Mouse (Mus musculus) liver, postnatal 0 days (tissue): ENCODE results near the gene Khk. TPM values are rescaled to one million over a fixed set of nuclear protein-coding genes. Genes with fewer than 3 reads are reported as not detected.
A peak's percentile ranks its signal among the peaks of the same experiment; 100 is the strongest.
"Not testable (repeated sequence)": the region's sequence is repeated elsewhere in the genome, so short reads cannot be mapped to it uniquely, and the experiment has no call there.

Experiments used
- ATAC-seq: fragments of 200-750 bp; cut with Nextera tagmentation; 2 replicates; pipeline ENCODE4 v1.8.0; 2017; ENCODE audit warnings: mild to moderate bottlenecking, moderate library complexity
- DNase-seq: peaks from one replicate; pipeline ENCODE4 v3.0.0-alpha.2; 2016
- H3K27ac ChIP-seq: fragments of 300-500 bp; sonication (generic); 2 replicates; pipeline ENCODE4 v1.5.1; 2014; ENCODE audit warnings: antibody characterized with exemption, moderate library complexity, mild to moderate bottlenecking, low read depth
- H3K27me3 ChIP-seq: fragments of 300-500 bp; sonication (generic); 2 replicates; pipeline ENCODE4 v1.6.1; 2014; ENCODE audit warnings: low read length, control low read depth, mixed read lengths; ENCODE audit not compliant: insufficient read depth
- H3K36me3 ChIP-seq: fragments of 300-500 bp; sonication (generic); replicated peaks from 2 replicates; pipeline ENCODE4 v1.6.1; 2014; ENCODE audit warnings: mild to moderate bottlenecking, control low read depth, low read length, moderate library complexity, mixed read lengths; ENCODE audit not compliant: insufficient read depth
- H3K4me1 ChIP-seq: fragments of 300-500 bp; sonication (generic); 2 replicates; pipeline ENCODE4 v1.6.1; 2014; ENCODE audit warnings: antibody characterized with exemption, mild to moderate bottlenecking, control low read depth; ENCODE audit not compliant: insufficient read depth
- H3K4me2 ChIP-seq: fragments of 300-500 bp; sonication (generic); 2 replicates; pipeline ENCODE4 v1.6.1; 2014; ENCODE audit warnings: low read depth, mild to moderate bottlenecking, low read length, moderate library complexity, mixed read lengths
- H3K4me3 ChIP-seq: fragments of 300-500 bp; sonication (generic); 2 replicates; pipeline ENCODE4 v1.5.1; 2014; ENCODE audit warnings: low read depth, low read length
- H3K9ac ChIP-seq: fragments of 300-500 bp; sonication (generic); replicated peaks from 2 replicates; pipeline ENCODE4 v1.6.1; 2014; ENCODE audit warnings: mild to moderate bottlenecking, moderate library complexity
- H3K9me3 ChIP-seq: fragments of 300-500 bp; sonication (generic); 2 replicates; pipeline ENCODE4 v1.6.1; 2016; ENCODE audit warnings: mild to moderate bottlenecking, control low read depth, low read length, mixed read lengths
- CTCF ChIP-seq: sonication (generic); IDR thresholded peaks from 2 replicates; pipeline ENCODE4 v1.5.1; 2016; ENCODE audit warnings: antibody characterized with exemption, low read depth
- EP300 ChIP-seq: IDR thresholded peaks from 2 replicates; pipeline ENCODE4 v1.6.1; 2016; ENCODE audit warnings: antibody characterized with exemption, low read depth, mild to moderate bottlenecking
- WGBS: fragments of 180-500 bp; shearing (Covaris S2); extraction: QIAGEN DNeasy Blood & Tissue Kit; methylation state at CpG from one replicate; pipeline ENCODE4 v1.1.7; 2014; ENCODE audit not compliant: insufficient replicate concordance; 5-methylcytosine and 5-hydroxymethylcytosine counted together
- polyA plus RNA-seq: library from polyadenylated mRNA; unstranded; fragments of >200 nt; fragmentation: Nextera tagmentation; extraction: Ambion mirVana; gene quantifications from 2 replicates; pipeline ENCODE4 v1.2.1, GENCODE M21; 2015

Khk gene
- 56.9 and 57.7 TPM in 2 replicates for polyA plus RNA-seq

DNA sequence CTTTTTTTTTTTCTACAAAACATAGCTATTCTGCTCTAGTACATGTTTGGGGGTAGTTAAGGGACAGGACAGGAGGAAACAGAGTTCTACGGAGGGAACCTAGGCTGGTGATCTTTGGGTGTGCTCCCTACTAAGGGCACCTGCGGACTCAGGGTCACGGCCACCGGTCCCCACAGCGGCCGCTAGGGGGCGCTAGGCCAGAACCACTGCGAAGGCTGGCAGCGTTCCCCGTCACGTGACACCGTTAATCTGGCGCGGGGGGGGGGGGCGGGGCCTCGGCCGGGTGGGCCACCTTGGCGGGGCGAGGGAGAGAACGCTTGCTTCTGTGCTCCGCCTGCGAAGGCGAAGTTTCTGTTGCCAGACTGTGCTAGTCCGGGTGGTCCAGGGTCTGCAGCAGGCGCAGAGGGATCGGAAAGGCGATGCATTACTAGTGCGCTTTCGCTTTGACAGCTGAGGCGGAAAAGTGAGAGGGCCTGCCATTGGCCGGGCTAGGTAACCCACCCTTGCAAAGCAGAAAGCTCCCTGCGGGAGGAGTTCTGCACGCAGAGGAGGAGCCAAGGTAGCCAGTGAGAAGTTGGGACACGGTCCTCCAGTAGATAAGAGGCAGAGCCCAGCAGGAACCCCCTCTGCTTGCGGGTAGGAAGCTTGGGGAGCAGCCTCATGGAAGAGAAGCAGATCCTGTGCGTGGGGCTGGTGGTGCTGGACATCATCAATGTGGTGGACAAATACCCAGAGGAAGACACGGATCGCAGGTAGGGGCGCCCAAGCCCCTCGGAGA is at the start of gene Khk:
Khk (plus strand) TSS at position 176 of the 778 bp plus-strand sequence.
- Histone ChIP-seq H3K4me1 (peaks cover 41% of the 10 kb centered on the region), H3K9ac (peak within 1 kb of the TSS; percentile 74), H3K27me3 (no peaks in the 10 kb centered on the region), H3K4me3 (peak within 1 kb of the TSS; percentile 69), H3K9me3 (no peaks in the 10 kb centered on the region), H3K4me2 (peak within 1 kb of the TSS; percentile 92), H3K36me3 (peaks cover 12% of the 10 kb centered on the region), H3K27ac (peak within 1 kb of the TSS; percentile 88)
- DNase-seq (peak; percentile 96), ATAC-seq (peak; percentile 92)
- under 1% methylated on average over 39 of the region's 40 CpGs for WGBS
- TF ChIP-seq EP300 (peak; percentile 47), CTCF (peak; percentile 94)

DNA sequence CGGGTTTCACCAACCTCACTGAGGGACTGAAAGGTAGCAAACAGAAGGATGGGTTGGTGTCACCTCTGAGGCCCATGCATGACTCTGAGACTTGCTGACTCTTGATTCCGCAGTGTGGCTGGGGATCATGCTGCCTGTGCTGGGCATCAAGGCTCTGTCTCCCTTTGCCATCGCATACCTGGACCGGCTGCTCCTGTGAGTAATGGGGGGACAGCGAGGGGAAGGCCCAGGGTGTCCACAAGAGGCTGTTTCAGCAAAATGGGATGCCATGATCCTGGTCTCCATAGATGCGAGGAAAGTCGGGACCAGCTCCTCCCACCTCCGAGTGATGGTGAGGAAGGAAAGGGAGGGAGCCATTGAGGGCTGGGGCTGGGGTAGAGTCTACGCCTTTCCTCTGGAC is 48.7 kb upstream of the Khk start:
- Histone ChIP-seq H3K9ac (no peak overlapping the region), H3K4me3 (no peak overlapping the region), H3K27me3 (no peaks in the 10 kb centered on the region), H3K4me2 (no peak overlapping the region), H3K36me3 (peaks cover 63% of the 10 kb centered on the region), H3K4me1 (peaks cover 11% of the 10 kb centered on the region; the same call in 1 of the 2 replicates), H3K9me3 (no peaks in the 10 kb centered on the region), H3K27ac (no peak overlapping the region)
- TF ChIP-seq CTCF (no peak), EP300 (no peak)
- DNase-seq = no peak
- ATAC-seq = no peak
- 90% methylated on average over 9 of the region's 9 CpGs for WGBS

DNA sequence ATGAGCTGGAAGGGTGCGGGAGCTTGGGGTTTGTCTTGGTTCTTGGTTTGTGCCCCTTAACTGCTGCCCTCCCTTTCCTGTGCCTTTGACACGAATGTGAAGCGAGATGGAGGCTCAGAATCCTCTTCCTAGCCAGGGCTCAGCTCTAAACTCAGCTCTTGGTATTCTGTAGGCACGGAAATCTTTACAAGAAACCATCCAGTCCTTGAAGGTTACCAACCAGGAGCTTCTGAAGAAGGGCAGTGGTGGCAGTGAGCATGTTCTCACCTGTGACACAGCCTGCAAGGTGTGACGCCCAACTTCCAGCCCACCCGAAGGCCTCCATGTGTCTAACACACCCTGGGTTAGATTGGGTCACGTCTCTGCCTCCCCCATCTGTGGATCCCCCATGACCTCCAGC is 46.9 kb upstream of the Khk start:
- no peak overlapping the region for H3K9ac ChIP-seq
- H3K4me3 ChIP-seq = no peak overlapping the region
- no peaks in the 10 kb centered on the region for H3K27me3 ChIP-seq
- 88% methylated on average over 7 of the region's 7 CpGs for WGBS
- TF ChIP-seq CTCF = no peak
- no peak for TF ChIP-seq EP300
- DNase-seq (no peak), ATAC-seq (no peak)
- H3K36me3 ChIP-seq = peaks cover 63% of the 10 kb centered on the region
- peaks cover 6% of the 10 kb centered on the region; the same call in 1 of the 2 replicates for H3K4me1 ChIP-seq
- H3K27ac ChIP-seq = no peak overlapping the region
- H3K4me2 ChIP-seq = no peak overlapping the region
- H3K9me3 ChIP-seq = no peaks in the 10 kb centered on the region

DNA sequence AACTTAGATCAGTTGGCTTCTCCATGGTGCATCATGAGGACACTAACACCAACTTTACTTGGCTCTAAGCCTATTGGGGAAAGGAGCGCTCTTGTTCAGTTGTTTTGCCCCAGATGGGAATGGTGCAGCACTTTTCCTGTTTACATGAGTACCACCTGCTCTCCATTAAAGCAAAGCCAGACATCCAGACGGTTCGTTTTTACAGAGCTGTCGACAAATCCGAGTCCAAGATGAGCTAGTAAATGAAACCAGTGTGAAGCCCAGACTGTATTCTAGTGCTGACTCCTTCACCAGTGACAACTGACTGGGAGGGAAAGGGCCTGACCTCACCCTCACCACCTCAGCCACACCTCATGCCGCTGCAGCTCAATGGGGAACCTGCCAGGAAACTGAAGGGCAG is 42.6 kb upstream of the Khk start:
- H3K4me3 ChIP-seq = no peak overlapping the region
- H3K4me2 ChIP-seq = no peak overlapping the region
- ATAC-seq = no peak
- H3K4me1 ChIP-seq = no peaks in the 10 kb centered on the region
- no peak overlapping the region for H3K9ac ChIP-seq
- no peaks in the 10 kb centered on the region for H3K27me3 ChIP-seq
- no peak overlapping the region for H3K27ac ChIP-seq
- H3K9me3 ChIP-seq = no peaks in the 10 kb centered on the region
- TF ChIP-seq CTCF = no peak
- 61% methylated on average over 6 of the region's 6 CpGs for WGBS
- peaks cover 36% of the 10 kb centered on the region for H3K36me3 ChIP-seq
- no peak for DNase-seq

DNA sequence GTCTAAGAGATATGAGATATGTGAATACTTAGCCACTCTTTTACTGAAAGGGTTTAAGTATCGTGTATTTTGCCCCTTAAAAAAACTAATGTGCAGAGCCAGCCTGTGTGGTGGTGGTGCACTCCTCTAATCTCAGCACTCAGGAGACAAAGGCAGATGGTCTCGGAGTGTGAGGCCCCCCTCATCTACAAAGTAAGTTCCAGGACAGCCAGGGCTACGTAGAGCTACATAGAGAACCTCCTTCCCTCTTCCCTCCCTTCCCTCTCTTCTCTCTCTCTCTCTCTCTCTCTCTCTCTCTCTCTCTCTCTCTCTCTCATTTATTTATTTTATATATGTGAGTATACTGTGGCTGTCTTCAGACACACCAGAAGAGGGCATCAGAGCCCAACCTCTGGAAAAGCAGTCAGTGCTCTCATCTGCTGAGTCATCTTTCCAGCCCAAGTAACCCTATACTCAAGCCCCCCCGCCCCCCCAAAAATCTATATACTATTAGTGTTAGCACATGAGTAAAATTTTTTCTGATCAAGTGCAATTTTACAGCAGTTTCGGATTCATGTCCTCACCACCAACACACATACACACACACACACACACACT is 41.8 kb upstream of the Khk start:
- Histone ChIP-seq H3K4me1 (no peaks in the 10 kb centered on the region), H3K9me3 (no peaks in the 10 kb centered on the region), H3K4me2 (no peak overlapping the region), H3K36me3 (peaks cover 28% of the 10 kb centered on the region), H3K27ac (no peak overlapping the region), H3K27me3 (no peaks in the 10 kb centered on the region), H3K4me3 (no peak overlapping the region), H3K9ac (no peak overlapping the region)
- ATAC-seq (no peak), DNase-seq (no peak)
- 74% methylated on average over 5 of the region's 5 CpGs for WGBS
- TF ChIP-seq CTCF (0 out of 2 replicates have a peak, but pooled peaks have one; percentile 8), EP300 (no peak)

DNA sequence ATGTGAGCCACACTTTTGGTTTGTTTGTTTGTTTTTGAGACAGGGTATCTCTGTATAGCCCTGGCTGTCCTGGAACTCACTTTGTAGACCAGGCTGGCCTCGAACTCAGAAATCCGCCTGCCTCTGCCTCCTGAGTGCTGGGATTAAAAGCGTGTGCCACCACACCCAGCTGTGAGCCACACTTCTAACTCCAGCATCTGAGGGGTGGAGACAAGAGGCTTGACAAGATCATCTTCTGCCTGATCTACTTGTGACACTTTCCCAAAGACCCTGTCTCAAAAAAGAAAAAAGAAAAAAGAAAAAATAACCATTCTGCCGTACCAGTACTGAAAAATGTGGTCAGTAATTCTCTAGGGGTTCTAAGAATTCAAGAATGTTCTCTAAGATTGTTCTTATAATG is 39.4 kb upstream of the Khk start:
- H3K36me3 ChIP-seq, H3K4me2 ChIP-seq, H3K9me3 ChIP-seq, H3K4me3 ChIP-seq, H3K27ac ChIP-seq, H3K4me1 ChIP-seq, ATAC-seq, H3K9ac ChIP-seq, H3K27me3 ChIP-seq, DNase-seq: not testable (repeated sequence)
- 78% methylated on average over 4 of the region's 4 CpGs for WGBS
